8 mouse cellular contexts compared by ENCODE assay signal in genomic region chr17:17825921-17826591, GRCm38 (mm10). TPM values are rescaled to one million over a fixed set of nuclear protein-coding genes. Genes with fewer than 3 reads are reported as not detected.
DNase-seq lines count a peak whose midpoint lies in the region; ATAC-seq and TF ChIP-seq lines count a peak whose summit lies in the region.

No protein-coding gene starts in this region.

- peak overlapping the region; percentile 79 for H3K4me3 ChIP-seq in intestine, postnatal 0 days (ENCODE audit: low read depth, low read length)
- H3K4me3 ChIP-seq in liver, embryonic 16.5 days (ENCODE audit: low read depth, low read length), result peak overlapping the region; percentile 61

- no peaks in the 10 kb centered on the region for H3K4me1 ChIP-seq in intestine, postnatal 0 days (replicated peaks; ENCODE audit: control insufficient read depth, insufficient read depth, low read length)
- H3K4me1 ChIP-seq in liver, embryonic 16.5 days (ENCODE audit: control insufficient read depth, low read depth, low read length), result no peaks in the 10 kb centered on the region; the same call in 1 of the 2 replicates

- H3K27me3 ChIP-seq in intestine, postnatal 0 days (replicated peaks; ENCODE audit: control insufficient read depth, insufficient read depth, low read length), result no peaks in the 10 kb centered on the region
- H3K27me3 ChIP-seq in liver, embryonic 16.5 days (ENCODE audit: control insufficient read depth, insufficient read depth, low read depth, low read length), result peaks cover 21% of the 10 kb centered on the region

- peak overlapping the region; percentile 65 for H3K9ac ChIP-seq in intestine, postnatal 0 days (ENCODE audit: low read depth, low read length)
- no peak overlapping the region for H3K9ac ChIP-seq in liver, embryonic 16.5 days (ENCODE audit: low read depth, low read length)

- no peak for TF ChIP-seq CTCF in intestine, postnatal 0 days (IDR thresholded peaks at IDR 0.05; ENCODE audit: low read depth)

- H3K9me3 ChIP-seq in intestine, postnatal 0 days (ENCODE audit: control insufficient read depth), result no peaks in the 10 kb centered on the region
- H3K9me3 ChIP-seq in liver, embryonic 16.5 days (replicated peaks; ENCODE audit: control insufficient read depth, low read length), result no peaks in the 10 kb centered on the region

- WGBS in intestine, postnatal 0 days, result 1% methylated on average over 17 of the region's 22 CpGs
- 2% methylated on average over 21 of the region's 22 CpGs for WGBS in liver, embryonic 16.5 days (ENCODE audit: insufficient replicate concordance)

- H3K27ac ChIP-seq in intestine, postnatal 0 days (ENCODE audit: low read depth, low read length), result peak overlapping the region; percentile 91
- H3K27ac ChIP-seq in liver, embryonic 16.5 days (ENCODE audit: low read length), result peak overlapping the region; percentile 0; the same call in 1 of the 2 replicates

- ATAC-seq in intestine, postnatal 0 days, result 0 out of 2 replicates have a peak, but pooled peaks have one; percentile 3
- ATAC-seq in liver, embryonic 16.5 days (ENCODE audit: low read depth), result 0 out of 2 replicates have a peak, but pooled peaks have one; percentile 6
- no peak for ATAC-seq in monocyte, adult 5-6 weeks (replicated peaks; ENCODE audit: insufficient number of reproducible peaks, low FRiP score, low TSS enrichment, poor library complexity, severe bottlenecking)

- H3K4me2 ChIP-seq in intestine, postnatal 0 days (replicated peaks; ENCODE audit: low read depth), result peak overlapping the region; percentile 90
- peak overlapping the region; percentile 29 for H3K4me2 ChIP-seq in liver, embryonic 16.5 days (ENCODE audit: low read depth, low read length)

- H3K36me3 ChIP-seq in intestine, postnatal 0 days (ENCODE audit: control insufficient read depth, insufficient read depth), result no peaks in the 10 kb centered on the region
- no peaks in the 10 kb centered on the region for H3K36me3 ChIP-seq in liver, embryonic 16.5 days (ENCODE audit: control insufficient read depth, insufficient read depth)

- DNase-seq in 3T3-L1 (ENCODE audit: low read depth, low spot score), result peak; percentile 89
- DNase-seq in MN1 (ENCODE audit: low spot score), result peak; percentile 63
- DNase-seq in cerebellum, postnatal 25 days, result peak; percentile 59 to 61
- peak; percentile 69 to 72 for DNase-seq in heart, adult 18-20 months
- DNase-seq in ovary, adult 18-20 months (ENCODE audit: low spot score), result peak; percentile 81

RNA-seq across cellular contexts. Expression of gene Spaca6, which starts 0.9 kb away (rescaled TPM):
- 1 to 10 TPM; 6.7 to 9.7 TPM for total RNA-seq in heart, adult 18-20 months (2021)
- 4.3 and 5.0 TPM in 2 replicates for polyA plus RNA-seq in intestine, postnatal 0 days (2015; fragmentation: Nextera tagmentation; extraction: Ambion mirVana)
- polyA plus RNA-seq in liver, embryonic 16.5 days (2015; fragmentation: Nextera tagmentation; extraction: Ambion mirVana), result 4.0 and 4.7 TPM in 2 replicates
- total RNA-seq in monocyte, adult 5-6 weeks (2017), result 0.10 TPM in 1 of 3 replicates, not detected in the others

RNA-seq across cellular contexts. Expression of gene Has1, which starts 28.9 kb away (rescaled TPM):
- total RNA-seq in heart, adult 18-20 months (2021), result under 1 TPM; 0.13 to 0.17 TPM
- polyA plus RNA-seq in intestine, postnatal 0 days (2015; fragmentation: Nextera tagmentation; extraction: Ambion mirVana), result 0.65 and 0.66 TPM in 2 replicates
- polyA plus RNA-seq in liver, embryonic 16.5 days (2015; fragmentation: Nextera tagmentation; extraction: Ambion mirVana), result 0.05 and 0.07 TPM in 2 replicates
- not detected in 3 replicates for total RNA-seq in monocyte, adult 5-6 weeks (2017)

RNA-seq across cellular contexts. Expression of gene Fpr1, which starts 57.7 kb away (rescaled TPM):
- total RNA-seq in heart, adult 18-20 months (2021), result not detected
- polyA plus RNA-seq in intestine, postnatal 0 days (2015; fragmentation: Nextera tagmentation; extraction: Ambion mirVana), result 0.26 and 0.37 TPM in 2 replicates
- polyA plus RNA-seq in liver, embryonic 16.5 days (2015; fragmentation: Nextera tagmentation; extraction: Ambion mirVana), result 6.9 and 8.5 TPM in 2 replicates
- total RNA-seq in monocyte, adult 5-6 weeks (2017), result 9.8 to 11.3 TPM (median 10.1 TPM) in 3 replicates

Comparison
In these comparisons a context has a peak if more than half of its experiments do, and no peak if none do; other contexts are left out.
1. RNA of gene Fpr1, which starts 57.7 kb away (total RNA-seq): 9.8 to 11.3 TPM in monocyte, adult 5-6 weeks; not detected in heart, adult 18-20 months; every median in the first group is over 10 times any median in the second.
2. Peak in every context shown above with its lines, with median percentiles within 50 percentile points of each other: DNase-seq.